Mouse (Mus musculus) large intestine, adult 2 months (tissue): ENCODE data around the gene Itpr2. TPM values are rescaled to one million over a fixed set of nuclear protein-coding genes. Genes with fewer than 3 reads are reported as not detected.

Experiments used
- DNase-seq: peaks from one replicate; pipeline ENCODE4 v3.0.0-alpha.2; 2012; ENCODE audit warnings: low read depth, low spot score
- WGBS: fragments of 180-500 bp; shearing (Covaris S2); methylation state at CpG from one replicate; pipeline ENCODE4 v1.1.7; 2018; 5-methylcytosine and 5-hydroxymethylcytosine counted together
- polyA plus RNA-seq: library from polyadenylated mRNA; depleted of rRNA; stranded (reverse); fragments of >200 nt; gene quantifications from 2 replicates; pipeline ENCODE4 v1.2.3, GENCODE M21; 2012

Itpr2 gene
- polyA plus RNA-seq, 1 experiment = 6.8 TPM

DNA sequence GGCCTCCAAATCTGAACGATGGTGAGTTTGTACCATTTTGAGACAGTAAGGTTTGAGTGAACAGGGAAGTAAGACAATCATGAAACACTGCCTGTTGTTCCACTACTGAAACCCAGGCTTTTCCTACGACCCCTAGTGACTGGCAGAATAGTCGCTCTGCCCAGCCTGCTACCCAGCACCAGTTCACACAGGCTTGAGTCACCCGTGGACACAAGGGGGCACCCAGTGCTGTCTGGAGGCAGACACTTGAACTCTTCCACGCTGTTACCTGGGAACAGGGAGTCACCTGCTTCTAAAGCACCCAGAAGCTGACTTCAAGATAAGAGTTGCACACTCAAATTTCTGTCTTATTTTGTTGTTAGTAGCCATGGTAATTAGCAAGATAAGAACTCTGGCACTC, 213.8 kb downstream of the Itpr2 start:
- DNase-seq = no peak

GRCm38 (mm10) chr6:146284921-146285565, 217.0 kb downstream of the Itpr2 start:
- DNase-seq = no peak
- 78% methylated on average over 11 of the region's 11 CpGs for WGBS

More for the DNA sequence above, 213.8 kb downstream of the Itpr2 start:
- WGBS = 90% methylated on average over 5 of the region's 5 CpGs

DNA sequence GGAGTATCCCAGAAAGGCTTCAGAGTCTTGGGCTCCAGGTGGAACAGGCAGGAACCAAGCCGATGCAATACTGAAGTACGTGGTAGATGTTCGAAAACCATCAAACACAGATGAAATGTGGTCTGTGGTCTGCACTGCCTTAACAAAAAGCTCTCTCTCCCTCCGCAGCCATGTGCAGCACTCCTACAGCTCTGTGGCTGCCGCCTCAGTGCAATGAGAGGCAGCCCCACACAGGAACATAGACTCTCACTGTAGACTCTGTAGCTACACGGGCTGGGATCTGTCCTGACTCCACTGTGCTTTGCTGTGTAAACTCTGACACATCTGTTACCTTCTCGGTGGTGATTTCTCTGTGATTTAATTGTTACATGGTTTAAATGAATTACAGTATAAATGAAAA, 218.0 kb downstream of the Itpr2 start:
- DNase-seq = no peak
- WGBS = 72% methylated on average over 7 of the region's 7 CpGs

DNA sequence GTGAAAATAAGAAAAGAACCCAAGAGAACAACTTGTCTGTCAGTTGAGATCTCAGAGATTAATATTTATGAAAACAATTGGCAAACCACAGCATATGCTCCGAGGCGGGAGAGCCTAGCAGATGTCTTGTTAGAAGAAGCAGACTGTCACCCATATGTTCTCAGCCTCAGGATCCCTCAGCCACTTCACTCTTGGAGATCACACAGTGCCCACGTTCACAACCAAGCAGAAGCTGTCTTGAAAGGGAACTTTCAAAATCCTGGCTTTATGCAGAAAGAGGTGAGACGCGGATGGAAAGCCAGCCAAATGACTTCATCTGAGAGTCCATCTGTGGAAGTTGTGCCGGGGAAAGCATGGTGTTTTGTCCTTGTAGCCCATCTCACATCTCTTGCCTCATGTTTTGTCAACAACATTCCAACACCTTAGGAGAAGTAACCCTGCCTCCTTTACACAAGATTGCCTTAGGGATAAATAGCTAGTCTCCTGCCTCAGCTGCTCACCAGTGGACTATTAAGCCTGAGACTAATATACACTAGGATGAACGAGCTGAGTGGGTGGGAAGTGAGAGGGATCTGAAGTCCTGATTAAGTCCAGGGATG, 219.9 kb downstream of the Itpr2 start:
- DNase-seq = no peak
- 79% methylated on average over 7 of the region's 7 CpGs for WGBS

GRCm38 (mm10) chr6:146281176-146281899, 220.7 kb downstream of the Itpr2 start:
- WGBS = 91% methylated on average over 24 of the region's 24 CpGs
- no peak for DNase-seq

GRCm38 (mm10) chr6:146273256-146273655, 228.8 kb downstream of the Itpr2 start:
- 94% methylated on average over 5 of the region's 5 CpGs for WGBS

GRCm38 (mm10) chr6:146272253-146273036, 229.6 kb downstream of the Itpr2 start:
- 78% methylated on average over 5 of the region's 5 CpGs for WGBS
- peak; percentile 7 for DNase-seq

More at GRCm38 (mm10) chr6:146273256-146273655, 228.8 kb downstream of the Itpr2 start:
- DNase-seq = no peak

DNA sequence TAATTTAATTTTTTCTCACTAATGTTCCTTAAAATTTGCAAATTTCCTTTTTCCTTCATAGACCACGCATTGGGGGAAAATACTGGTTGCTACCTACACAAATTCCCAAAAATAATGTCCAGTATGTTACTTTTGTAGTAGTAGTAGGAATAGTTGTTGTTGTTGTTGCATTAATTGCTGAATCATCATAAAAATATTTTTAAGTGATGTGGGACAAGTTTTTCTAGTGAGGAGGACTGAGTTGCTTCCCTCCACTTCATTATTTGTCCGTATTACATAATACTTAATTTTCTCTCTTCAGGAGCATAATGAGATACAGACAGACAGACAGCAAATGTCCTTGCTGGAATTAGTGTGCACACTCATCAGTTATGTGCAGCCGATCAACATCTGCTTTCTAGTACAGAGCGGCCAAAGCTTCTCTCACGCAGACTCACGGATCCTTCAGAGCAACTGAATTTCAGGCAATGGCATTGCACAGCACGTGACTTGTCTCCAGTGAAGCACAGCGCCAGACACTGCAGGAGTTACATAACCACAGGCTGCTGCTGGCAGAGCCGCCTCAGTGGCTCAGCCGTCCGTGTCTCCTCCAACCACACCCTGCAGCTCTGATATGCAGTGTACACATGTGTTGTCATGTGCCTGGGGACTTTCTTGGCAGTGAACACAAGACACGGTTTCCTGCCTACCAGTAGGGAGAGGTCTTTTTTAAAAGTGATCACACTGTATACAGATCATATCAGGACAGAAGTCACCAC, 231.1 kb downstream of the Itpr2 start:
- peak; percentile 8 for DNase-seq
- 27% methylated on average over 12 of the region's 12 CpGs for WGBS

- 76% methylated on average over 5 of the region's 5 CpGs for WGBS
- no peak for DNase-seq
Observed at GRCm38 (mm10) chr6:146270162-146270561, 231.9 kb downstream of the Itpr2 start.

GRCm38 (mm10) chr6:146269291-146269690, 232.7 kb downstream of the Itpr2 start:
- 92% methylated on average over 5 of the region's 5 CpGs for WGBS
- no peak for DNase-seq

GRCm38 (mm10) chr6:146260674-146261376, 241.2 kb downstream of the Itpr2 start:
- peak; percentile 3 for DNase-seq
- 61% methylated on average over 7 of the region's 7 CpGs for WGBS

DNA sequence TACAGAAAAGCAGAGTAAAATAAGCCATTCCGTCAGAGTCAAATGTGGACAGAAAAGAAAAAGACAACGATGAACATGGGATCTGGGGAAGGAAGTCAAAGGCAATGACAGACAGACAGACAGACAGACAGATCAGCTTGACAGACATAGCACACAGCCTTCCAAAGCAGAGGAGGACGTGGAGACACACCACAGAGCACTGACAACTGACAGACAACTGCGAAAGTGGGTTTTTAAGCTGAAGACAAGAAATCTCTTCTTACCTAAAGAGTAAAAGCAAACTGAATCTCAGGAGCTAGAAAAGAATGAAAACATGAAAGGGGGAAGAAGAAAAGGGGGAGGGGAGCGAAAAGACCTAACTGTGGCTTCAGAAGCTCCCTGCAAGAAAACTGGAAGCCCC, 243.3 kb downstream of the Itpr2 start:
- 94% methylated on average over 5 of the region's 5 CpGs for WGBS
- DNase-seq = no peak

DNA sequence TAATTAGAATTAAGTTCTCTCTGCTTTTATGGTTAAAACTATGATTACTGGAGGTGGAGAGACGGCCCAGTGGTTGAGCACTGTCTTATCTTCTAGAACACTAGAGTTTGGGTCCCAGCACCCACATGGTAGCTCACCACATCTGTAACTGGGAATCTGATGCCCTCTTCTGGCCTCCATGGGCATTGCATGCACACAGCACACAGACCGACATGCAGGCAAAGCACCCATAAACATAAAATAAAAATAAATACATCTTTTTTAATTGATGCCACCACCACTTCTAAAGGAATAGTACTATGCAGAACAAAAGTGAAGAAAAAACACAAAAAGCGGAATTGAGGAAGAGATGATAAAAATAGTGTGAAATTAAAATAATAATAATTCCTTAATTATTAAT, 243.8 kb downstream of the Itpr2 start:
- 99% methylated on average over 3 of the region's 3 CpGs for WGBS
- no peak for DNase-seq

DNA sequence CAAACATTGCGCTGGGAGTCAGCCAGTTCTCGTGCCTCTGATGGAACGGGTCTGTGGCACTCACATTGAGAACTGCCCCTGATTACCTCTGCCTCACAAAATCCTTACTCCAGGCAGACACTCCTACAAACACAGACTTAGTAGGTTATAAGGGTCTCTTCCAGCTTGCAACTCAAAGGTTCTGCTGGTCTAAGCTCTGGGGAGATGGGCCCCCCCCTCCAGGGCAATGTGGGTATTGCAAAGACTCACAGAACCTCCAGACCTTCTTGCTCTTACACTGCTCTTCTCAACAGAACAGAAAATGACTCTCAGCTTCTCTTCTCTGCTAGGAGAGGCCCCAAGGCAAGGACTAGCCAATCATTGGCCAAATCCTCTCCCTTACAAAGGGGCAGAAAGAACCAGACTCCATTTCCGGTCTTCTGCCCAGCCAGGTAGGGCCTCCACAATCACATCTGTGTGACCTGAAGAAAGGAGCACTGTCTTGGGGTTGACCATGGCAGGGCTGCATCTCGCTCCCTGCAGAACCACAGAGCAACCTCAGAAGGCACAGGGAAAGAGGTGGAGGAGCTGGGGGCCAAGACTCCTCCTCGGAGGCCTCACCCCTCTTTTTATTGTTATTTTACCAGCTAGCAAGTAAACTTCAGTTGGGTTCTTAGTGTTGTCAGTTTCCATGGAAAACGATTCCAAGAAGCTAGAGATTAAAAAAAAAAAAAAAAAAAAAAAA, 244.9 kb downstream of the Itpr2 start:
- WGBS = 74% methylated on average over 7 of the region's 7 CpGs
- no peak for DNase-seq

DNA sequence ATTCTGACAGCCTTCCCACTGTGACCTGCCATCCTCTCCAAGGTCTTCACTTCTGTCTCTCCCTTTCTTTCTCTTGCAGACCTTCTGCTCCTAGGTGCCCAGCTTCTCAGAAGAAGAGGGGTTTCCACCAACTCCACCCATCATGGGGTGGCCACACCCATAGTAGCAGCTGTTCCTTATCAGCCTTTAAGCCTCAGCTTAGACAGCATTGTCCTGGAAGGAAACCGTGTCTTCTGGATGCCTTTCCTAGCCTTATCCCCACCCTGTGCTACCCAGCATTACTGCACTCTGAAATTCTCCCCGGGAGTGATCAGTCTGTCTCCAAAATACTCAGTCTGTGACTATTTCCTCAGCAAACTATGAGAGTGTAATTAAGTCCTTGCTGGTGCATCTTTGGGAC, 245.6 kb downstream of the Itpr2 start:
- WGBS = 16% methylated on average over 2 of the region's 2 CpGs
- no peak for DNase-seq

- 97% methylated on average over 6 of the region's 6 CpGs for WGBS
- no peak for DNase-seq
Observed at GRCm38 (mm10) chr6:146255656-146256055, 246.4 kb downstream of the Itpr2 start.

GRCm38 (mm10) chr6:146254931-146255330, 247.1 kb downstream of the Itpr2 start:
- no peak for DNase-seq
- 83% methylated on average over 9 of the region's 9 CpGs for WGBS

DNA sequence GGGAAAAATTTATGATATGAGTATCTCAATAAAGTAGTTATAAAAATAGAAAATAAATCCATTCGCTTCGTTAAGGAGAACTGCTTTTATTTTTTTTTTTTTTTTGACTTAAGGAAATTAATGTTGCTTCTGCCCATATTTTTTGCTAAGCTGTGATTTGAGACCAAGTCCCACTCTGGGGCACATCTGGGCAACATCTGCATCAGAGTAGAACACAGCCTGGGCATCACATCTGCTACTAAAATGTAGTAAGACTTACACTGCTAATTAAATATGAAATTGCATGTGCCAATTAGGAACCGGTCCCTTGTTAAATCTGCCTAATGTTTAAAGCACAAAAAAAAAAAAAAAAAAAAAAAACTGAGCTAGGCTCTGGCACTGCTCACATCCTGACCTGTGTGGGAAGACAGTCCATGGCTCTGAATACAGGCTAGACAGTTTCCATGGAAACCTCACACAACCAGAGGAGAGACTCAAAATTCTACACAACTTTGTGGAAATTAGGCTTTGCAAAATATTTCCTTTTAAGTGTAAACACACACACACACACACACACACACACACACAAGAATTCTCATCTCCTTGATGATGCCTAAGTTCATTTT, 247.7 kb downstream of the Itpr2 start:
- 70% methylated on average over 3 of the region's 3 CpGs for WGBS
- DNase-seq = no peak
